Mouse (Mus musculus) liver, embryonic 14.5 days (tissue): ENCODE data around the gene Mdh1b.
A peak's percentile ranks its signal among the peaks of the same experiment; 100 is the strongest.

ENCODE experiments used
- CTCF ChIP-seq: IDR thresholded peaks from 2 replicates; pipeline ENCODE4 v1.5.1; 2016; ENCODE audit warnings: antibody characterized with exemption, low read depth, control low read depth
- EP300 ChIP-seq: IDR thresholded peaks from 2 replicates; pipeline ENCODE4 v1.6.1; 2016; ENCODE audit warnings: antibody characterized with exemption, low read depth

- TF ChIP-seq CTCF = peak; percentile 56
- TF ChIP-seq EP300 = no peak
Measured at GRCm38 (mm10) chr1:63659591-63659990, 70.5 kb downstream of the Mdh1b start.
